Mouse (Mus musculus): ENCODE data around the gene Calhm2.

Gene Calhm2

DNA sequence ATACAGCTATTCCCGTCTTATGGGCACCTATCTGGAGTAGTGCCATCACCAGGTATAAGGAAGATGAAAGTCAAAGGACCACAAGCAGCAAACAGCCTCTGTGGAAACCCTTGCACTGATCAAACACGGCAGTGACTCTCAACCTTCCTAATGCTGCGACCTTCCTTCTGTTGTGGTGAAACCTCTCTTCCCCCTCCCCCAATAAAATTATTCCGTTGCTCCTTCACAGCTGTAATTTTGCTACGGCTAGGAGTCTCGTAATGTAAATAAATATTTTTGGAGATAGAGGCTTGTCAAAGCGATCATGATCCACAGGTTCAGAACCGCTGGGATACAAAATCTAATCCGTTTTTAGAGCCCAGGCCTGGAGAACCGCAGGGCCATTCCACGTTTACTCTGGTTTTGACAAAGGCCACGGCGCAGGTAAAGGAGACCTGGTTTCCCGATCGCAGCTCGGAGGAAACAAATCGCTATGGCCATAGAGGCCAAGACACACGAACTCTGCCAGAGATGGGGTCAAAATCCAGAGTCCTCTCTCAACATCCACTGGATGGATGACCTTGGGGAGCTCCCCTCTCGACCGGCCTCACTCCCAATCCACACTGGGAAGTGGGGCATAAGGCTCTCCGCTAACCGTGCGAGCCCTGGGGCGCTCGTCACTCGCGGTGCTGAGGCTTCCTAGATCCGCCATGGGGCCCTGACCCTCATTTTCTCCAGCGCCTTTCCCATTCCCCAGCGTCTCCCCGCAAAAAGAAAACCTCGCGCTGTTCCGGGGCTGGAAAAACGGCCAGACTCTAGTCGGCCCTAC, 48.2 kb downstream of the Calhm2 start:
- in situ Hi-C loops (cut with MboI; ENCODE audit: unreplicated experiment in 2 of 2): no loop called here

DNA sequence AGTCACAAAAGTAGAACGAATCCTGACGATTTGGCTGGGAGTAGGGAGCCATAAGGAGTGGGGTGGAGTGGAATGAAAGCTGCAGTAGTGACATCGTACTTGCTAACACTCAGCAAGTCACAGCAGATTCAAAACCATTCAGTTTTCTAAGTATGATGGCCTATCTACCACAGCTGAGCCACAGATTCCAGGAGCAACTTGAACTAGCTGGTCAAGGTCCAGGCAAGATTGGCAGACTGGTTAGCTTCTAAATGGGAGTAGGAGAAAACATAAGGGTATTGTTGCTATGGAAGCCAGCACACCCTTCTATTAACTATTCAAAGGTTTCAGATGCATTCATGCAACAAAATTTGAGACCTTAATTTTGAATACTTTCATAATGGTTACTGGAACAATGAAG, 49.9 kb downstream of the Calhm2 start:
- in situ Hi-C loops (cut with MboI; ENCODE audit: unreplicated experiment in 2 of 2): no loop called here

DNA sequence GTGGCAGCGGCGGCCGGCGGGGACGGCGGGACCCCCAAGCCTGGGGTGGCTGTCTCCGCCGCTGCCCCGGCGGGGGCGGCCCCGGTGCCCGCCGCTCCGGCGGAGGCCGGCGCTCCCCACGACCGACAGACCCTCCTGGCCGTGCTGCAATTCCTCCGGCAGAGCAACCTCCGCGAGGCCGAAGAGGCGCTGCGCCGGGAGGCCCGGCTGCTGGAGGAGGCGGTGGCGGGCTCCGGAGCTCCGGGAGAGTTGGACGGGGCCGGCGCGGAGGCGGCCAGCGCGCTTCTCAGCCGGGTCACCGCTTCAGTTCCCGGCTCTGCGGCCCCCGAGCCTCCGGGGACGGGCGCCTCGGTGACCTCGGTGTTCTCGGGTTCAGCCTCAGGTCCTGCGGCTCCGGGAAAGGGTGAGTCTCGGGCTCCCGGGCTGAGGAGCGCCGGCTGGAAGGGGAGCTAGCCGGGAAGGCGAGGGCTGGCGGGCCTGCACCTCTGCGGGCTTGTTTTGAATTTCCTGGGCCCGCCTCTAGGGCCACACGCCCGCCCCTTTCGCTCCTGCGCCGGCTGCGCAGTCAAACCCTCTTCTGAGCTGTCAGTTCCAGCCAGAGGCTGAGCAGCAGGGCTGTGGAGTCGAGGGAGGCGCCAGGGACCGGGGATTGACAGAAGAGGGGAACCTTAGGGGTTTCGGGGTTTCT, 70.0 kb downstream of the Calhm2 start:
- in situ Hi-C loops (cut with MboI; ENCODE audit: unreplicated experiment in 2 of 2): no loop called here

DNA sequence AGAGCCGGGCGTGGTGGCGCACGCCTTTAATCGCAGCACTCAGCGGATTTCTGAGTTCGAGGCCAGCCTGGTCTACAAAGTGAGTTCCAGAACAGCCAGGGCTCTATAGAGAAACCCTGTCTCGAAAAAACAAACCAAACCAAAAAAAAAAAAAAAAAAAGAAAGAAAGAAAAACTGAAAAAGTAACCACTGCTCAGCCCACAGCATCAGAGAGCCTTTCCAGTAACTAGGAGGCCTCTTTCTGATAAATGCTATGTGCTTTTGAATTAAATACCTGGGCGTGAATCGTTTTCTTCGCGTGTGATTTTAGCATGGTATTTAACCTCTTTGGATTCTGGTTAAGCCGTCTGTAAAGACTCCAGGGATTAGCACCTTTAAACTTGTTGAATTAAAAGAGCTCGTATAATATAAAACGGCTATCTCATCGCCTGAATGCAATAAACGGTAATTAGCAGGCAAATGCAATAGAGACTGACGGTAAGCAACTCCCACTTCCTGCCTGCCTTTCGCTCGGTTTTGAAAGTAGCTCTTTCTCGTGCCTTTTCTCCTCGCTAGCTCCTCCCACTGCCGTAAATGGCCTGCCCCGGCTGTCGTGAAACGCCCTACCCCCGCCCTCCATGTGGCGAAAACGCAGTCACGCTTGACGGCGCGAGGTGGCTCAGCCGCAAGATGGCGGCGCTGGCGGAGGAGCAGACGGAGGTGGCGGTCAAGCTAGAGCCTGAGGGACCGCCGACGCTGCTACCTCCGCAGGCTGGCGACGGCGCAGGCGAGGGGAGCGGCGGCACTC, 70.8 kb downstream of the Calhm2 start, which contains the start of gene Taf5:
TSS of gene Taf5 (plus strand) at position 651 of the 787 bp plus-strand sequence.
- in situ Hi-C loops (cut with MboI; ENCODE audit: unreplicated experiment in 2 of 2): no loop called here

DNA sequence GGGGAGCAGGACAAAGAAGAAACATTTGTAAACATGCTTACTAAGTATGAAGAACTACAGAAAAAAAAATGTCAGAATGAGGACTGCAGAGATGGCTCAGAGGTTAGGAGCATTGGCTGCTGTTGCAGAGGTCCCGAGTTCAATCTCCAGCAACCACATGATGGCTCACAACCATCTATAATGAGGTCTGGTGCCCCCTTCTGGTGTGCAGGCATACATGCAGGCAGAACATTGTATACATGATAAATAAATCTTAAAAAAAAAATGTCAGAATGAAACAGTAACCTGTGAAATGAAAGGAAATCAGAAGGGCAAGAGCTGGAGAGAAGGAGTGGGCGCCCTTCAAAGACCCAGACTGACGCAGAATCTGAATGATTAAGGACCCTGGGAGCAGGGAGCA, 72.2 kb downstream of the Calhm2 start:
- in situ Hi-C loops (cut with MboI; ENCODE audit: unreplicated experiment in 2 of 2): no loop called here

DNA sequence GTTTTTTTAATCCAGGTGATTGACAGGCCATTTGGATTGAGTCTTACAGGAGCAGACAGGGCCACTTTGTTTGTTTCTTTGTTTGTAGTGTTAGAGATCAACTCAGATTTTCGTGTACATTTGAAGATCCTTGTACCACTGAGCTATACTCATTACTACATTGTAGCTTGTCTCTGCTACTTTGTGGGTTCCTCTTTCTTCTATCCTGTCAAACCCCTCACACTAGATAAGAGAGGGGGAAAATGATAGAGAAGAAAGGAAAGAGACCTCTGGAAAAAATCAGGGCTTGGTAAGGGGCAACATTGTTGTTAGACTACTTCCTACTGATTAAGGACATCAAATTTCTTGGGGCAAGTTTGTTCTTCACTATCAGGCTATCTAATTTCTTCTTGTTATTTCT, 80.4 kb downstream of the Calhm2 start:
- in situ Hi-C loops (cut with MboI; ENCODE audit: unreplicated experiment in 2 of 2): no loop called here

All from v-Abl transformed pro-B cells (cell line).